Mouse (Mus musculus): ENCODE data around the gene Kcna6. TPM values are rescaled to one million over a fixed set of nuclear protein-coding genes. Genes with fewer than 3 reads are reported as not detected.

Kcna6 gene
- polyA plus RNA-seq, 1 experiment from 2014 or later = 3.2 TPM

Other genes starting within 250 kb of the Kcna6 start
- 3.2 and 4.5 TPM in 2 replicates for gene Kcna5, start 205.3 kb downstream of the Kcna6 start, polyA plus RNA-seq (2015; fragmentation: Nextera tagmentation; extraction: Ambion mirVana)
- gene Kcna1, start 94.3 kb downstream of the Kcna6 start, polyA plus RNA-seq (2015; fragmentation: Nextera tagmentation; extraction: Ambion mirVana) = 0.48 and 0.50 TPM in 2 replicates
- gene Ndufa9, start 108.5 kb upstream of the Kcna6 start, polyA plus RNA-seq (2015; fragmentation: Nextera tagmentation; extraction: Ambion mirVana) = 231 and 242 TPM in 2 replicates
- 0.05 and 0.08 TPM in 2 replicates for gene Akap3, start 112.4 kb upstream of the Kcna6 start, polyA plus RNA-seq (2015; fragmentation: Nextera tagmentation; extraction: Ambion mirVana)
- gene Dyrk4, start 181.2 kb upstream of the Kcna6 start, polyA plus RNA-seq (2015; fragmentation: Nextera tagmentation; extraction: Ambion mirVana) = not detected in 2 replicates
- 58.2 and 61.5 TPM in 2 replicates for gene Rad51ap1, start 198.9 kb upstream of the Kcna6 start, polyA plus RNA-seq (2015; fragmentation: Nextera tagmentation; extraction: Ambion mirVana)
- gene D6Wsu163e, start 199.3 kb upstream of the Kcna6 start, polyA plus RNA-seq (2015; fragmentation: Nextera tagmentation; extraction: Ambion mirVana) = 17.2 and 18.0 TPM in 2 replicates